Mouse (Mus musculus): ENCODE measurements around the gene Myh7b. TPM values are rescaled to one million over a fixed set of nuclear protein-coding genes. Genes with fewer than 3 reads are reported as not detected.
A peak's percentile ranks its signal among the peaks of the same experiment; 100 is the strongest.

Myh7b gene
- total and polyA plus RNA-seq, 2 experiments from 2014 or later = 3.1 to 3.4 TPM

DNA sequence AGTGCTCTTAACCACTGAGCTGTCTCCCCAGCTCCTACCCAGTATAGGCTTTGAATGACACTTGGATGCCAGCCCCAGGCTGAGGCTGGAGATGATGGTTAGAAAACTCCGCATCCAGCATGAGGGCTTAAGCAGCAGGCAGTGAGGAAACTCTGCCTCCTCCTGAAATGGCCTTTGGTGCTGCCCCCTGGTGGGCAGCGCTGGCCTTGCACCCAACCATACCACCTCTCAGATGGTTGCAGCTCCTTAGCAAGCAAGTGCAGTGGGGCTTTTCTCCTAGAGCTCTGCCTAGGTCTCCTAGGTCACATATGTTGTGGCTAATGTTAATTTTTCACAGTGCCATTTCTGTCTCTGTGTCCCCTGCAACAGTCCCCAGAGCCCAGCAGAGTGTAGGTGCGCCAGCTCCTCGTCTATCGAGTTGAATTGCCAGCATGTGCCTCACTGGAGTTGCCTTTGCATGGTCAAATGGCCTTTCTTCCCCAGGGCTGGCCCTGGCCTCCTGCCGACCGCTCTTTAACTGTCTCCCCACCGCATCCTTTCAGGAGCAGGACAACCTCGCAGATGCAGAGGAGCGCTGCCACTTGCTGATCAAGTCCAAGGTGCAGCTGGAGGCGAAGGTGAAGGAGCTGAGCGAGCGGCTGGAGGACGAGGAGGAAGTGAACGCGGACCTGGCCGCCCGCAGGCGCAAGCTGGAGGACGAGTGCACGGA is 16.2 kb downstream of the Myh7b start:
- Histone ChIP-seq H3K4me3 (ENCODE audit: low read length) (no peak overlapping the region), H3K27ac (no peak overlapping the region), H3K36me3 (ENCODE audit: insufficient read depth, low read length) (peaks cover 3% of the 10 kb centered on the region; the same call in 1 of the 2 replicates), H3K9me3 (ENCODE audit: low read length) (no peaks in the 10 kb centered on the region), H3K4me2 (ENCODE audit: low read depth, low read length) (no peak overlapping the region), H3K9ac (replicated peaks; ENCODE audit: low read length) (no peak overlapping the region), H3K4me1 (ENCODE audit: insufficient read depth, low read length) (no peaks in the 10 kb centered on the region), H3K27me3 (ENCODE audit: insufficient read depth, low read length) (no peaks in the 10 kb centered on the region)
- peak; percentile 97 for TF ChIP-seq CTCF (IDR thresholded peaks at IDR 0.05; ENCODE audit: low read depth)
- WGBS = 54% methylated on average over 21 of the region's 21 CpGs
- DNase-seq (ENCODE audit: low spot score) = peak; percentile 87
- ATAC-seq = no peak

- Histone ChIP-seq H3K27ac (no peak overlapping the region), H3K9ac (replicated peaks; ENCODE audit: low read length) (no peak overlapping the region), H3K4me2 (ENCODE audit: low read depth, low read length) (no peak overlapping the region), H3K9me3 (ENCODE audit: low read length) (no peaks in the 10 kb centered on the region), H3K27me3 (ENCODE audit: insufficient read depth, low read length) (no peaks in the 10 kb centered on the region), H3K4me3 (ENCODE audit: low read length) (no peak overlapping the region), H3K36me3 (ENCODE audit: insufficient read depth, low read length) (peaks cover 5% of the 10 kb centered on the region; the same call in 1 of the 2 replicates), H3K4me1 (ENCODE audit: insufficient read depth, low read length) (no peaks in the 10 kb centered on the region)
- no peak for TF ChIP-seq CTCF (IDR thresholded peaks at IDR 0.05; ENCODE audit: low read depth)
- ATAC-seq (no peak), DNase-seq (ENCODE audit: low spot score) (no peak)
- 91% methylated on average over 9 of the region's 9 CpGs for WGBS
Observed at GRCm38 (mm10) chr2:155628112-155628511, 17.1 kb downstream of the Myh7b start.

GRCm38 (mm10) chr2:155628519-155628918 is 17.5 kb downstream of the Myh7b start:
- Histone ChIP-seq H3K9ac (replicated peaks; ENCODE audit: low read length) (peak overlapping the region; percentile 53), H3K4me3 (ENCODE audit: low read length) (no peak overlapping the region), H3K9me3 (ENCODE audit: low read length) (no peaks in the 10 kb centered on the region), H3K4me2 (ENCODE audit: low read depth, low read length) (no peak overlapping the region), H3K4me1 (ENCODE audit: insufficient read depth, low read length) (no peaks in the 10 kb centered on the region), H3K36me3 (ENCODE audit: insufficient read depth, low read length) (peaks cover 5% of the 10 kb centered on the region; the same call in 1 of the 2 replicates), H3K27ac (no peak overlapping the region), H3K27me3 (ENCODE audit: insufficient read depth, low read length) (no peaks in the 10 kb centered on the region)
- DNase-seq (ENCODE audit: low spot score) = no peak
- WGBS = 79% methylated on average over 13 of the region's 13 CpGs
- ATAC-seq = 0 out of 2 replicates have a peak, but pooled peaks have one; percentile 1
- peak; percentile 3; the same call in 1 of the 2 replicates for TF ChIP-seq CTCF (IDR thresholded peaks at IDR 0.05; ENCODE audit: low read depth)

GRCm38 (mm10) chr2:155629231-155629661 is 18.2 kb downstream of the Myh7b start:
- Histone ChIP-seq H3K27me3 (ENCODE audit: insufficient read depth, low read length) (no peaks in the 10 kb centered on the region), H3K27ac (peak overlapping the region; percentile 59; the same call in 1 of the 2 replicates)
- under 1% methylated on average over 29 of the region's 35 CpGs for WGBS

GRCm38 (mm10) chr2:155630153-155630552 is 19.1 kb downstream of the Myh7b start:
- Histone ChIP-seq H3K9ac (replicated peaks; ENCODE audit: low read length) (no peak overlapping the region), H3K36me3 (ENCODE audit: insufficient read depth, low read length) (peaks cover 19% of the 10 kb centered on the region), H3K27me3 (ENCODE audit: insufficient read depth, low read length) (no peaks in the 10 kb centered on the region), H3K4me1 (ENCODE audit: insufficient read depth, low read length) (no peaks in the 10 kb centered on the region), H3K4me2 (ENCODE audit: low read depth, low read length) (no peak overlapping the region), H3K4me3 (ENCODE audit: low read length) (no peak overlapping the region), H3K27ac (no peak overlapping the region; the same call in 1 of the 2 replicates), H3K9me3 (ENCODE audit: low read length) (no peaks in the 10 kb centered on the region)
- 35% methylated on average over 20 of the region's 20 CpGs for WGBS
- ATAC-seq (no peak), DNase-seq (ENCODE audit: low spot score) (no peak)
- peak; percentile 32 for TF ChIP-seq CTCF (IDR thresholded peaks at IDR 0.05; ENCODE audit: low read depth)

More at GRCm38 (mm10) chr2:155629231-155629661, 18.2 kb downstream of the Myh7b start:
- no peaks in the 10 kb centered on the region for H3K4me1 ChIP-seq (ENCODE audit: insufficient read depth, low read length)
- no peaks in the 10 kb centered on the region for H3K9me3 ChIP-seq (ENCODE audit: low read length)
- peak overlapping the region; percentile 64 for H3K4me2 ChIP-seq (ENCODE audit: low read depth, low read length)
- H3K9ac ChIP-seq (replicated peaks; ENCODE audit: low read length) = peak overlapping the region; percentile 53
- H3K36me3 ChIP-seq (ENCODE audit: insufficient read depth, low read length) = peaks cover 10% of the 10 kb centered on the region
- TF ChIP-seq CTCF (IDR thresholded peaks at IDR 0.05; ENCODE audit: low read depth) = no peak; the same call in 1 of the 2 replicates
- peak; percentile 80 for DNase-seq (ENCODE audit: low spot score)
- peak overlapping the region; percentile 32 for H3K4me3 ChIP-seq (ENCODE audit: low read length)
- ATAC-seq = peak; percentile 73

GRCm38 (mm10) chr2:155630590-155631416 is 19.8 kb downstream of the Myh7b start:
- H3K9me3 ChIP-seq (ENCODE audit: low read length) = no peaks in the 10 kb centered on the region
- H3K4me3 ChIP-seq (ENCODE audit: low read length) = no peak overlapping the region
- ATAC-seq (no peak), DNase-seq (ENCODE audit: low spot score) (no peak)
- no peaks in the 10 kb centered on the region for H3K27me3 ChIP-seq (ENCODE audit: insufficient read depth, low read length)
- peaks cover 26% of the 10 kb centered on the region for H3K36me3 ChIP-seq (ENCODE audit: insufficient read depth, low read length)
- H3K9ac ChIP-seq (replicated peaks; ENCODE audit: low read length) = 0 out of 2 replicates have a peak overlapping the region, but pooled peaks have one; percentile 17
- WGBS = 30% methylated on average over 43 of the region's 43 CpGs
- H3K4me2 ChIP-seq (ENCODE audit: low read depth, low read length) = no peak overlapping the region
- TF ChIP-seq CTCF (IDR thresholded peaks at IDR 0.05; ENCODE audit: low read depth) = no peak
- H3K27ac ChIP-seq = no peak overlapping the region; the same call in 1 of the 2 replicates
- no peaks in the 10 kb centered on the region for H3K4me1 ChIP-seq (ENCODE audit: insufficient read depth, low read length)
